Mouse (Mus musculus): Measurements from ENCODE around the gene Tgfb2.

- TF ChIP-seq CTCF (IDR thresholded peaks at IDR 0.05; ENCODE audit: low read depth, low read length) (no peak), POLR2AphosphoS5 (IDR thresholded peaks at IDR 0.05; ENCODE audit: insufficient replicate concordance, low read depth, low read length) (no peak), TAL1 (conservative IDR thresholded peaks at IDR 0.05; ENCODE audit: low read depth, low read length) (no peak), GATA2 (IDR thresholded peaks at IDR 0.05; ENCODE audit: borderline replicate concordance, low read depth, low read length) (no peak)
These were observed 124.7 kb downstream of the Tgfb2 start for GRCm38 (mm10) chr1:186581114-186581513.
